Mouse (Mus musculus) C2C12 (cell line): ENCODE measurements at regions not wholly inside any gene's neighbourhood (a gene's known extent, or its start where the extent isn't known, plus 50 kb on each side); places are given as distances from the start of the nearest gene placed in this dataset.

ENCODE experiments used
- CEBPB ChIP-seq: IDR thresholded peaks from one replicate; pipeline ENCODE4 v1.6.1; 2011; ENCODE audit warnings: low read depth, mild to moderate bottlenecking, control low read depth, moderate library complexity
- CTCF ChIP-seq: IDR thresholded peaks from one replicate; pipeline ENCODE4 v1.5.1; 2011; ENCODE audit not compliant: control insufficient read depth, insufficient read depth, insufficient read length
- FOSL1 ChIP-seq: IDR thresholded peaks from one replicate; pipeline ENCODE4 v1.8.0; 2011; ENCODE audit warnings: mild to moderate bottlenecking, low read length; ENCODE audit not compliant: poor library complexity, insufficient read depth, severe bottlenecking
- MYOG ChIP-seq: IDR thresholded peaks from one replicate; pipeline ENCODE4 v1.6.1; 2011; ENCODE audit not compliant: control insufficient read depth, insufficient read length; ENCODE audit errors: extremely low read depth
- USF1 ChIP-seq: IDR thresholded peaks from one replicate; pipeline ENCODE4 v1.6.1; 2011; ENCODE audit warnings: low read depth, mild to moderate bottlenecking, control low read depth, moderate library complexity

DNA sequence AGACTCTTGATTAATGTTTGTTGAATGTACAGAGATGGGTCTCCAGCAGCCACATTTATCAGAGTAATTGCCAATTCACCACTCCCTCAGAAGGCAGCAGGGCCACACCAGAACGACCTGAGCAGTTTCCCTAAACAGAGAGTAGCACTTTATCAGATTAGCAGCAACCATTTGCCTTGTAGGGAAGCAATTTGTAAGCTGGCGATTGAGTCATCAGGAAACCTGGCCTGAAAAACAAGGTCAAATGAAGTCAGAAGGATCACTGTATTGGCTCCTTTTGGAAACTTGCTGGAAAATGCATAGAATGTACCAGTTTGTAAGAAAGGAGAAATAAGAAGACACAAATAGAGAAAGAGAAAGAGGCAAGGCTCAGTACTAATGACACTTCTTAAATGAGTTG, 295.1 kb downstream of the Qdpr start:
- TF ChIP-seq CTCF: no peak
- no peak for TF ChIP-seq USF1
- no peak for TF ChIP-seq FOSL1
- no peak for TF ChIP-seq MYOG
- no peak for TF ChIP-seq CEBPB
